Mouse (Mus musculus) G1E (cell line): ENCODE results near the gene 6430571L13Rik. TPM values are rescaled to one million over a fixed set of nuclear protein-coding genes. Genes with fewer than 3 reads are reported as not detected.

ENCODE experiments used
- ATAC-seq: 2 replicates; pipeline ENCODE4 v1.8.0; 2016; ENCODE audit warnings: mild to moderate bottlenecking; ENCODE audit not compliant: insufficient number of reproducible peaks, poor library complexity, low FRiP score, severe bottlenecking; ENCODE audit errors: extremely low read depth
- DNase-seq: peaks from one replicate; pipeline ENCODE4 v3.0.0; 2012; ENCODE audit warnings: low spot score
- H3K27me3 ChIP-seq: 2 replicates; pipeline ENCODE4 v1.6.1; 2012; ENCODE audit warnings: mild to moderate bottlenecking, low read length, inconsistent platforms; ENCODE audit not compliant: insufficient read depth
- H3K36me3 ChIP-seq: replicated peaks from 2 replicates; pipeline ENCODE3; 2012; ENCODE audit warnings: mild to moderate bottlenecking, inconsistent platforms
- H3K4me1 ChIP-seq: 2 replicates; pipeline ENCODE4 v1.6.1; 2012; ENCODE audit warnings: low read depth, low read length, inconsistent platforms, mixed read lengths; ENCODE audit not compliant: insufficient read depth
- H3K4me3 ChIP-seq: 2 replicates; pipeline ENCODE4 v1.5.1; 2012; ENCODE audit warnings: low read depth, mild to moderate bottlenecking, inconsistent platforms, low read length, moderate library complexity, mixed read lengths
- H3K9me3 ChIP-seq: replicated peaks from 2 replicates; pipeline ENCODE4 v1.6.1; 2012; ENCODE audit warnings: inconsistent platforms
- CTCF ChIP-seq: IDR thresholded peaks from 2 replicates; pipeline ENCODE4 v1.5.1; 2012; ENCODE audit warnings: low read depth, low read length, inconsistent platforms, mixed read lengths
- GATA1 ChIP-seq: IDR thresholded peaks from 2 replicates; pipeline ENCODE4 v1.6.1; 2012; ENCODE audit warnings: borderline replicate concordance, low read length, inconsistent platforms, mixed read lengths
- GATA2 ChIP-seq: IDR thresholded peaks from 2 replicates; pipeline ENCODE4 v1.6.1; 2012; ENCODE audit warnings: low read depth, low read length, inconsistent platforms, borderline replicate concordance
- POLR2AphosphoS5 ChIP-seq: IDR thresholded peaks from 2 replicates; pipeline ENCODE4 v1.6.1; 2012; ENCODE audit warnings: low read depth, low read length, inconsistent platforms; ENCODE audit not compliant: insufficient replicate concordance
- TAL1 ChIP-seq: conservative IDR thresholded peaks from 2 replicates; pipeline ENCODE4 v1.6.1; 2012; ENCODE audit warnings: low read depth, low read length, inconsistent platforms, mixed read lengths
- polyA plus RNA-seq: library from polyadenylated mRNA; stranded (reverse); fragments of >175 nt; gene quantifications from 2 replicates; pipeline ENCODE4 v1.2.3, GENCODE M21; 2012
- total RNA-seq, 2 experiments: library from RNA; stranded (forward) in 1 of 2; stranded (reverse) in 1 of 2; fragments of 200-1000 nt in 1 of 2; fragments of >200 nt in 1 of 2; fragmentation: Nextera tagmentation in 1 of 2; gene quantifications; 2 replicates each; pipeline ENCODE4 v1.2.3; 2014 to 2017

Gene 6430571L13Rik
- total and polyA plus RNA-seq, 3 experiments, result 0.29 to 0.76 TPM; not detected in 1

GRCm38 (mm10) chr9:107309600-107309999 is 30.8 kb upstream of the 6430571L13Rik start:
- TF ChIP-seq GATA2 (no peak), TAL1 (no peak), POLR2AphosphoS5 (no peak), GATA1 (no peak), CTCF (no peak)
- Histone ChIP-seq H3K4me1 (peaks cover 90% of the 10 kb centered on the region), H3K4me3 (no peak overlapping the region; the same call in 1 of the 2 replicates), H3K36me3 (peaks cover 5% of the 10 kb centered on the region), H3K27me3 (no peaks in the 10 kb centered on the region), H3K9me3 (no peaks in the 10 kb centered on the region)
- DNase-seq (no peak), ATAC-seq (no peak)

DNA sequence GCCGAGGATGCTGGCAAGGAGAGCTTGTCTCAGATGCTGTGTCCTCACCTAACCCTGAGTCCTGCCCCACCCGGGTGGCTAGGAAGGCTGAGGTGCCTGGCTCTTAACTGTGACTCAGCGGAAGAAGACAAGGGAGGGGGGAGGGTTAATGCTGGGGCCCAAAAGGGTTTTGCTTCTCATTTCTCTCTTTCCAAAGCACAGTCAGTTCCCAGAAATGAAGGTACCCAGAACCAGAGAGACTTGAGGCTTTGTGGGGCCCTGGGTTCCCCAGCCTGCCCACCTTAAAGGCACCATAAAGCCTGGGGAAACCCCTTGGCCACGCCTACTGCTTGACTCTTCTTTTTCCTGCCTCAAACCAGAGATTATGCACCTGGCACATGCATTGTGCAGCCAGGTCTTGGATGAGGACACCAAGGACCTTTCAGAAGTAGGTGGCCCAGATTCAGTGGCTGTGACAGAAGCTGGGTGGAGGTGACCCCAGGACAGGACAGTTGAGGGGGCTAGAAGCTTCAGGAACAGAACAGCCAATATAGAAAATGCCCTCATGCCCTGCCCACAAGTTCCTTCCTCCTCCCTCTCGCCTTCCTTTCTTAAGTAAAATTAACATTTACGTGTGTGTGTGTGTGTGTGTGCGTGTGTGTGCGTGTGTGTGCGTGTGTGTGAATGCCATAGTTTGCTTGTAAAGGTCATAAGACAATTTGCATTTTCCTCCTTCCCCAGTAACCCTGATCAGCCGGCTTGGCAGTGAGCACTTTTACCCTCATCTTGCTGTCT is 27.4 kb upstream of the 6430571L13Rik start:
- no peaks in the 10 kb centered on the region for H3K27me3 ChIP-seq
- DNase-seq (peak; percentile 74), ATAC-seq (peak; percentile 77)
- H3K4me3 ChIP-seq, result peak overlapping the region; percentile 69
- H3K4me1 ChIP-seq, result peaks cover 85% of the 10 kb centered on the region
- TF ChIP-seq GATA2 (no peak), POLR2AphosphoS5 (no peak), GATA1 (no peak), TAL1 (no peak), CTCF (no peak)
- H3K9me3 ChIP-seq, result no peaks in the 10 kb centered on the region
- no peaks in the 10 kb centered on the region for H3K36me3 ChIP-seq

- no peaks in the 10 kb centered on the region for H3K36me3 ChIP-seq
- no peaks in the 10 kb centered on the region for H3K9me3 ChIP-seq
- H3K4me3 ChIP-seq, result peak overlapping the region; percentile 69; the same call in 1 of the 2 replicates
- no peak for DNase-seq
- no peak for TF ChIP-seq GATA2
- no peak for ATAC-seq
- peaks cover 84% of the 10 kb centered on the region for H3K4me1 ChIP-seq
- H3K27me3 ChIP-seq, result no peaks in the 10 kb centered on the region
Measured at GRCm38 (mm10) chr9:107313926-107314325, 26.5 kb upstream of the 6430571L13Rik start.

GRCm38 (mm10) chr9:107315791-107316190 is 24.6 kb upstream of the 6430571L13Rik start:
- Histone ChIP-seq H3K4me1 (peaks cover 79% of the 10 kb centered on the region), H3K4me3 (no peak overlapping the region), H3K9me3 (no peaks in the 10 kb centered on the region), H3K36me3 (no peaks in the 10 kb centered on the region), H3K27me3 (no peaks in the 10 kb centered on the region)
- TF ChIP-seq GATA1 (no peak), CTCF (no peak), TAL1 (no peak), POLR2AphosphoS5 (no peak), GATA2 (no peak)
- no peak for DNase-seq
- ATAC-seq, result no peak

DNA sequence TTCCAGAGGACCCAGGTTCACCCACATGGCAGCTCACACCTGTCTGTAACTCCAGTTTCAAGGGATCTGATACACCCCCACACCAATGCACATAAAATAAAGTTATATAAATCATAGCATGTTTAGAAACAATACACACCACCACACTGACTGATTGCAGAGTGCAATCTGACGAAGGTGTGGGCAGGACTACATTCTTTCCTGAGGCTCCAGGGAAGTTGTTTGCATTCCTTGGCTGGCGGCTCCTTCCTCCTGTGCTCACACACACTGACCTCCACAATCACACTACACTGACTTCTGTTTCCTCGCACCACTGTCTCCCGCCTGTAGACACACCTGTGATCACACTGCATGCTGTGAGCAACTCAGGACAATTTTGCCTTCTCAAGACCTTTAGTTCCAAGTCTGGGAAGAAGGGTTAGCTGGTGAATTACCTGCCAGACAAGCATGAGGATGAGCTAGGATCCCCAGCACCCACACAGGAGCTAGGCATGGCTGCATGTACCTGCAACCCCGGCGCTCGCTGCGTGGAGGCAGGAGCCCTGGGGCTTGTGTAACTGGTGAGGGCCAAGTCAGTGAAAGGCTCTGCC is 17.8 kb upstream of the 6430571L13Rik start:
- H3K36me3 ChIP-seq, result peaks cover 41% of the 10 kb centered on the region
- H3K27me3 ChIP-seq, result no peaks in the 10 kb centered on the region
- H3K9me3 ChIP-seq, result no peaks in the 10 kb centered on the region
- ATAC-seq (no peak), DNase-seq (no peak)
- H3K4me3 ChIP-seq, result no peak overlapping the region
- H3K4me1 ChIP-seq, result peaks cover 81% of the 10 kb centered on the region
- TF ChIP-seq POLR2AphosphoS5 (no peak), TAL1 (no peak), GATA1 (no peak), CTCF (no peak), GATA2 (no peak)

- no peaks in the 10 kb centered on the region for H3K9me3 ChIP-seq
- DNase-seq, result no peak
- H3K27me3 ChIP-seq, result no peaks in the 10 kb centered on the region
- peaks cover 51% of the 10 kb centered on the region for H3K36me3 ChIP-seq
- no peak overlapping the region for H3K4me3 ChIP-seq
- TF ChIP-seq GATA2, result no peak
- no peak for TF ChIP-seq CTCF
- no peak for TF ChIP-seq POLR2AphosphoS5
- TF ChIP-seq GATA1, result no peak
- TF ChIP-seq TAL1, result no peak
- ATAC-seq, result no peak
- peaks cover 78% of the 10 kb centered on the region for H3K4me1 ChIP-seq
Measured at GRCm38 (mm10) chr9:107323558-107323957, 16.8 kb upstream of the 6430571L13Rik start.
